Mouse (Mus musculus) spleen, postnatal 36 days (tissue): Measurements from ENCODE around the gene Gm20518.

Source experiments
- DNase-seq, 2 experiments: peaks; one replicate each; pipeline ENCODE4 v3.0.0; 2022; ENCODE audit warnings: low spot score in 2 of 2, mixed read lengths in 1 of 2

Gene Gm20518

DNA sequence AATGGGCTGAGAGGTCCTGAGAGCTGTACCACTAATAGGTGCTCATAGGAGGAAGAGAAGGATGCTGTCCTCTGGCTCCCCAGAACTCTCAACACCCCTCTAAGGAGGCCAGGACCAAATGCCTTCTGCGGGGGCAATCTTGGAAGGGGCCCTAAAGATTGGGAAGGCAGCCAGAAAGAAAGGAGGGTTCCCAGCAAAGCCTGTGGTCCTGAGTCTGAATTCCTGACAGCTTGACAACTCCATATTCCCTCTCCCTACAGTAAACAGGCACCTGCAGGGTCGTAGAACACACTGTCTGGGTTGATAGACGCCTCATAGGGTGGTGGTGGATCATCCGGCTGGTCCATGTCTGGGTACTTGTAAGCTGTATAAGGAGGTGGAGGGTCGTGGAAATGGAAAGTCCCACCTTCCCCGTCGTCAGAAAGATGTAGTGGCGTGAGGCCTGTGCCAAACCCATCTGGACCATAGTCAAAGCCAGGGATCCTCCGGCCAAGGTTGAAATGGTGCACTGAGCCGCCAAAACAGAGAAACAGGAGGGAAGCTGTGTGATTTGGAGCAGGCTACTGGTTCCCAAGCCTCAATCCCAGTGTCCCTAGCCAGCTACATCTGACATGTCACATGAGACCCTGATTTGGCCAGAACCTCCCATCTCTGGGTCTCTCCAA lies 47.6 kb downstream of the Gm20518 start:
- DNase-seq: no peak

DNA sequence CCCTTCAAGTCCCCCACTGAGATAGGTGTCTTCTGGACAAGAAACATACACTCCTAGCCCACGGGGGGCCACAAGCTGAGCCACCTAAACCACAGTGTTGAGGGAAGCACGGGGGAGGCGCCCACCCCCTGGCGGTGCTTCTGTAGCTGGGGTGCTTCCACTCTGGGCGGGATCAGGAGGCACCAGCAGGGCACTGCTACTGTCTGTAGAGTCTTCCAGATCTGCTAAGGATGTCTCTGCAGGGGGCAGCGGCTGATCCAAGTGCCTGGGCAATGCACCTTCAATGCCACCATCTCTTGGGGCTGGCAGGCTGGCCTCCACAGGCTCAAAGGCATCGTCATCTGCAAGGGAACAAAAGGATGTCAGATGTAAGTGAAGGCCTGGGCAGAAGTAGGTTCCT lies 49.0 kb downstream of the Gm20518 start:
- DNase-seq: no peak

DNA sequence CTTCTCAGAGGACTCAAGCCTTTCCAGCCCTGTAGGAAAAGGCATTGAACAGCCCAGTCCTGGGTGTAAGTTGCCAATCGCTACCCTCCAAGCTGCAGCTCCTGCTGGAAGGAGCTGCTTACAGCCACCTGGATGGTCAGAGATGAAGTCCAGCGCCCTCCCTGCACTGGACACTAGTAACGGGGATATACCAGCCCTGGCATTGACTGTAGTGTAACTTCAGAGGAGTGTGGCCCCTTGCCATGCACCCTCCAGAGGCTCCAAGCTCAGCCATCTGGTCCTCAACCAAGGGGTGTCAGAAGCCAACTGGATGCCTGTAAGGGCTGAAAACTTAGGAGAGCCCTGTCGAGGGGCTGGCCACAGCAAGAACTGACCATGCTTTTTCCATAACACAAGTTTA lies 51.5 kb downstream of the Gm20518 start:
- no peak for DNase-seq

- DNase-seq: no peak
Measured at GRCm38 (mm10) chr16:17838051-17838450, 53.4 kb downstream of the Gm20518 start, which contains the start of gene Car15. Gene Car15, minus strand, starts transcription at chr16:17838364.

DNA sequence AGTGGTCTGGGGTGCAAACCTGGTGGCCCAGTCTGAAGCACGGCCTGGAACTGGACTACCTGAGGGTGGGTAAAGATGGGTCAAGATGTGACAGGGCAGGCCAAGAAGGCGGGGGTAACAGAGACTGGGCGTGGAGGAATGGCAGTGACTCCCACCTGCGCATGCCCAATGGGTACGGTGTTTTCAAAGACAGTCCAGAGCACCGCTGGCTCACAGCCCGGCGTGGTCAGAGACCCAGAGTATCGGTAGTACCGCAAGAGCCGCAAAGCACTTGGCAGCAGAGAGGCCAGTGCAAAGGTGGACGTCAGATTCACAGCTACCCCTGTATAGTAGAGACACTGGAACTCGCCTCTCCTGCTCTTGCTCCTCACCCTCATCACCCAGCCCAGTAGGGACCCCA lies 56.0 kb downstream of the Gm20518 start:
- DNase-seq: no peak

DNA sequence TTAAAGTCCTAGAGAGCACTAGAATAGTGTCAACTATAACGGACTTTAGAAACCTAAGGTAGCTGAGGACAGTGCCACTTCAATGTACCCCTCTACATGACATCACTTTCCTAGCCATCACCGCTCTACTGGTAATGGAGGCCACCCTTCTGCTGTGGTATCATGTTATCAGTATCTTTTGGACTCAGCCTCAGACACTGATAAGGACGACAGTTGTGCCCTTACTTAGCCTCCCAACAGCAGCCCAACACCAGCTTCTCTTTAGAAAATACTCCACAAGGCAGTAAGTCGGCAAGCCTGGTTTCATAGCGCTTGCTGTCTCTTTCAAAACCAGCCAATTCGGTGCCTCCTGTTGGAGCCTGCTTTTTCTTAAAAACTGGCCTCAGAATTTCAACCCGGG lies 56.9 kb downstream of the Gm20518 start:
- no peak for DNase-seq

DNA sequence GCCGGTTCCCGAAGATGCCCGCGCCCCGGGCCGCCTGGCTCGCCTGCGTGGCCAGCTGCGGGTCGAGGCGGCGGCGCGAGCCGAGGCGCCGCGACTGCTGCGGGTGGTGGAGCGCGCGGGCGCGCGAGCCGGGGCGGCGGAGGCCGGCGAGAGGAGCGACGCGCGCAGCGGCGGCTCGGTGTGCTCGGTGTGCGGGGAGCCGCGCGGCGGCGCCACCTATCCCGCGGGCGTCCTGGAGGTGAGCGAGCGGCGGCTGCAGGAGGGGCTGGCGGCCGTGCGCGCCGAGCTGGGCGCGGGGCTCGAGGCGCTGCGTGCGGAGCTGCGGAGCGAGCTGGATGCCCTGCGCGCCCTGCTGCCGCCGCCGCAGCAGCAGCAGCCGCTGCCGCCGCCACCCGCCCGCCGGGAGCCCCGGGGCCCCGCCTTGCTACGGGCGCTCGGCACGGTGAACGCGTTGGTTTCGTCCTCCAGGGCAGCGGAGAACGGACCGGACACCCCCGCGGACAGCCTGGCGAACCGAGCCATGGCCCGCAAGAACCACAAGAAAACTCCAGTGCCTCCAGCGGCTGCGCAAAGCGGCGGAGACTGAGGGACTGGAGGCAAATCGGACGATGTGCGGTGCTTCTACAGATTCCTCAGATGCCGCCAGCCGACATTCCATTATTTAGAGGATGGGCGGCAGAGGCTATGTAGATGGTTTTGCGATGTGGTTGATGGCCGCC lies 57.6 kb downstream of the Gm20518 start:
- no peak for DNase-seq

DNA sequence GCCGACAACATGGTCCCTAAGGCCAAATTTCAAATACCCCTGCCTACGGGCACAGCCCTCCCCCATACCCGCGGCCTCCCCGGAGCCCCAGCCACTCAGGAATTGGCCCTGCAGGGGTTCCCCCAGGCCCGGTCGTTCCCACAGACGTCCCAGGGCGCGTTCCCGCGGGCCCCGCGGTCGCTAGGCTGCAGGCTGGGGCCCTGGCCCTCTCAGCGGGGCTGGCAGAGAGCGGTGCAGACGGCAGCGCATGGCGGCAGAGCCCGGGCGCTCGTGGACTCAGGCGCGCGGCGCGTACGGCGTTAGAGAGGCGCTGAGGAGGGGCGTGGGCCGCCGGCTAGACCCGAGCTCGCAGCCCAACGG lies 58.2 kb downstream of the Gm20518 start:
- no peak for DNase-seq

GRCm38 (mm10) chr16:17832821-17833220 lies 58.6 kb downstream of the Gm20518 start, which contains the start of gene B830017H08Rik:
Gene B830017H08Rik, plus strand, starts transcription at chr16:17833121.
- no peak for DNase-seq

DNA sequence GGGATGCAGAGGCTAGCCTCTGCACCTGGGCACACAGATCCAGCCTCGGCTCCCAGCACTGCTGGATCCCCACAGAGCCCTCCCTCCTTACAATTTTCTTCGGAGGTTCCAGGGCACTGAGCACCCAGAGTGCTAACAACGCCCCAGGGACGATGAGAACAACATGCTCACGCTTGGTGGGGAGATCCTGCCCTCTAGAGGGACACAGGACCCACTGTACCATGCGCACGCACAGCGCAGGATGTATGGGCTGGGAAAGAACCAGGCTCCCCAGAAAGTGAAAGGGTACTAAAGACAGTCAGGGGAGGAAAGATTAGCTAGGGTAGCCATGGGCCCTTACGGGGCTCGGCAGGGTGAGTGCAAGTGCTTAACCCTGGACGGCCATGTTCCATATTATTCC lies 59.7 kb downstream of the Gm20518 start:
- no peak for DNase-seq

DNA sequence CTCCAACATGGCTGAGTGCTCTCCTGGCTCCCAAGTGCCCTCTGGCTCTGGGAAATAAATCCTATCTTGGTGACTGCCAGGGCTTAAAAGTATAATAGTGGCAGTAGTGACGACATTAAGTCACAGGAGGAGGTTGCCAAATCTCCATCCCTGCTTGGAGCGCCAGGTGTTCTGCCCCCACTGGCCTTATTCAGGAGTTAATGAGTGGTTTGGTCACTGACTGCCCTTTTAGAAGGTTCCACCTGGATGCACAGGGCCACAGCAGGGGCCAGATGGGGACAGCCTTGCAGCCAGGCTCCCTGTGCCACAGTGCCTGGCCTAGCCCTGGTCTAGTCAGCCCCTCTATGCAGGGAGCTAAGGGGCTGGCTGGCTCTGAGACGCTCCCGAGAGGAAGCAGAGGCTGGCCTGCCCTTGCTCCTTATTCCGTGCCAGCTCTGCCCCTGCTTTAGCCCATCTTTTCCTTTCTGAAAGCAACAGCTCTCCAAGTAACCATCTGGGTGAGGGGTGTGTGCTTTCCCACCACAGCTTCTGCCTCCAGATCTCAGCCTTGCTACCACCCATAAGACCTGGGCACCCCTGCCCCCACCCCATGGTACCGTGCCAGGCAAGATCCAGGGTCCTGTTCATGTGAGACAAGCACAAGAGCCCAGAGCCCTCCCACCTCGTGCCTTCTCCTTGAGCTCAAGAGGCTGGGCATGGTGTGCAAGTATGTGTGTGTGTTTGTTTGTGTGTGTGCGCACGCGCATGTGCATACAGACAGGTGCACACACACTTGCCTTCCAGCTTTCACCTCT lies 60.9 kb downstream of the Gm20518 start:
- DNase-seq: no peak

GRCm38 (mm10) chr16:17828867-17829266 lies 62.6 kb downstream of the Gm20518 start:
- no peak for DNase-seq

DNA sequence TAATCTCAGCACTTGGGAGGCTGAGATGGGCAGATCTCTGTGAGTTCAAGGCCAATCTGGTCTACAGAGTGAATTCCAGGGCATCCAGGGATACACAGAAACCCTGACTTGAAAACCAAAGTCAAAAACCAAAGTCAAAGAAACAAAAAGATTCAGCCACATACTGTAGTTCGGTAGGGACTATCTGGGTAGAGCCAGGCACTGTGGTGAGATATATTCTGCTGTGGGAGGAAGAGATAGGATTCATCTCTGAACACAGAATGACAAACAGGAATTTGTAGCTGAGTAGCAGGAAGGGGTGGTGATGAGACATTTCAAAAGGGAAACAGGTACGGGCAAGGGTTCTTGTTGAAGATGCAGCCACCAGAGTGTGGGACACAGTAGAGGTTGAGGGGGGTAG lies 63.2 kb downstream of the Gm20518 start:
- no peak for DNase-seq

DNA sequence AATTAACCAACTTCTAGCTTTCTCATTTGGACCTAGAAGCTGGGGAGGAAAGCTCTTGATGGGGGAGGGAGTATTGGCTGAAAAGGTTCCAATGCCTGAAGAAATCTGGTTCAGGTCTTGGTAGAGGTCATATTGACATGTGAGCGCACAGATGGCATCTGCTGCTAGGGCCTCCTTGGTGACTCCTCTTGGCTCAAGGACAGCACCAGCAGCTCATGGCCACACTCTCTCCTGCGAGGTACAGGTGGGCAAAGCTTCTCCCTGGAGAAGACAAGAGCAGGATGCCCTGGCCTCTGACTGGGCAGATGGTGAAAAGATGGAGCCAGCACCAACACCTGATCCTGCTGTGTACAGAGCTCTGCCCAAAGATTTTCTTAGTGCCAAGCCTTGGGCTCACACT lies 65.0 kb downstream of the Gm20518 start:
- DNase-seq: no peak

DNA sequence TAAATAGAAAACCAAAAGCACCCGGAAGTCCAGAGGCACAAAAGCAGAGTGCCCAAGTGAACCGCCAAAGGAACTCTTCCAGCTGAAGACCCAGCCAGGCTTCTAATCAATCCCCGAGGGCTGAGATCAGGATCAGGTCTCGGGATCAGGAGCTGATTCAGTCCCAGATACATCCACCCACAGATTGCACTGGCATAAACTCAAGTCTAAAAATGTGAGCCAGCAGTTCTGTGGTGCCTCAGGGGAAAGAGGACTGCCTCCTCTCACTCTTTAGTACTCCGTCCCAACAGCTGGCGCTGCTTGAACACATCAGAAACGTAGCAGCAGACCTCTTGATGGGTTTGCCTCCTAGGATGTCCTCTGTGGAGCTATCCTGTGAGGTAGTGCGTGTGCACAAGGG lies 74.9 kb downstream of the Gm20518 start:
- no peak for DNase-seq

GRCm38 (mm10) chr16:17815411-17816402 lies 75.8 kb downstream of the Gm20518 start:
- peak; percentile 48 to 51 for DNase-seq

GRCm38 (mm10) chr16:17813173-17813572 lies 78.3 kb downstream of the Gm20518 start:
- no peak for DNase-seq

DNA sequence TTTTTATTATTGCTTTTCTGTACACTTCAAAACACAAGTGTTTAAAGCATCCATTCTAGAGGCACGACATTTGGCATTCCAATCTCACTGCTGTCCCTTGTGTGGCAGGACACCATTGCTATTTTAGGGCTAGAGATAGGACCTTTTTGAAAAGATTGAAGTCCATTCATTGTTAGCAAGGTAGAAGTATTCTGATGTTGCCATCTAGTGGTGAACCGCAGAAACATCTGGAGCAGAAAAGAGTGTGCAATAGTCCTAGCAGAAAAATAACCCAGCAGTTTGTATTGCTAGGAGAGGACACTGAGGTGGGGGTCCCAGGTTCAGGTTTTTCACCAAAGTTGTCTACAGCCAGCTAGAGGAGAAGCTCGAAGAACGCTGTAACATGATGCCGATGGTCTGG lies 79.4 kb downstream of the Gm20518 start:
- peak; percentile 10 to 28 for DNase-seq

DNA sequence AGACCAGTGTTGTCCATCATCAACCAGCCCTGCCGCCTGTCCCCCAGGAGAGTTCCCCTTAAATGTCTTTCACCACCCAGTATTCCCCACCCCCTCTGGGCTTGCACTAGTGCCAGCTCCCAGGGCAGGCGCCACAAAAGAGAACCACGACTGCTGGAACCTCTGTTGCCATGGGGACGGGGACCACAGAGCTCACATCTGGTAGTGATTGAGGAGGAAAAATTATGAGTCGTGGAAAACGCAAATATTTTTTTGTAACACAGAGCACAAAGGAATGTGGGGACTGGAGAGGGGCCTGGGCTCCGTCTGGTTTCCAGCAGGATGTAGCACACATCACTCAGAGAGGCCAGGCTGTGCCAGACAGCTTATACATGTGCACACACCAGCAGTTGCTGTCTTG lies 81.8 kb downstream of the Gm20518 start:
- no peak for DNase-seq

GRCm38 (mm10) chr16:17809125-17809524 lies 82.3 kb downstream of the Gm20518 start:
- DNase-seq: no peak
